8 mouse cellular contexts compared by ENCODE assay signal in the genomic region with DNA sequence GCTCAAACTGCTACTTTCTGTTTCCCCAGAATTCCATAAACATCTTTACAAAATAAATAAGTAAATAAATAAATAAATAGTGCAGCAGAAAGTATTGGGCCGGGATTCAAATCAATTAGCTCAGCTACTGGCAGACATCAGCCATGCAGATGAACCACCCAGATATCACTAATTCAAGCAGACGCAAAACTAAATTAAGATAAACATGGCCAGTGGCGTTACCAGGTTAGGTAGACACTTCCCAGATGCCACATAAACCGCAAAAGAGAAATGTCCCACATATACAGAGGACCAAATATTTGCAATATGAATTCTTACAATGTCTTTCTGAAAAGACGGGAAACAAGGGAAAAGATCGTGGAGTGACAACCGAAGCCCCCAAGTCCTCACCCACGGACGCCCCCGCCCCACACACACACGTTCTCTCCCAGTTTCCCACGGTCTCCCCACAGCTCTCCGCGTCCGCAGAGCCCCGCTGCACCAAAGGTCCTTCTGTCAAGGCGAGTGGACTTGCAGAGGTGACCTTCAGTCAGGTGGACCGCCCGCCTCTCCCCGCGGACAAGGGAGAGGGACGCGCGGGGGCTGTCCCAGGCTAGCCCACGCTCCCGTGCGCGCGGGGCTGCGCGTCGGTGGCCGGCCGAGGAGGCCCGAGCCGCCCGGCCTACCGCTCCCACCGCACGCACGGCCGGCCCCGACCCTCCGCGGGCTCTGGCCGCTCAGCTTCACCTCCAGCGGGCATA. TPM values are rescaled to one million over a fixed set of nuclear protein-coding genes. Genes with fewer than 3 reads are reported as not detected.
DNase-seq lines count a peak whose midpoint lies in the region; ATAC-seq and TF ChIP-seq lines count a peak whose summit lies in the region.

No protein-coding gene starts in this region.

- H3K27ac ChIP-seq in left cerebral cortex, adult 2 months: peak overlapping the region; percentile 87
- H3K27ac ChIP-seq in bone marrow macrophage, adult 2 months (ENCODE audit: insufficient read depth, low read depth, low read length): peak overlapping the region; percentile 71
- H3K27ac ChIP-seq in forebrain, embryonic 10.5 days: peak overlapping the region; percentile 99
- peak overlapping the region; percentile 99 for H3K27ac ChIP-seq in hindbrain, embryonic 12.5 days
- H3K27ac ChIP-seq in limb, embryonic 12.5 days: peak overlapping the region; percentile 98
- peak overlapping the region; percentile 98 for H3K27ac ChIP-seq in midbrain, embryonic 12.5 days (replicated peaks)
- H3K27ac ChIP-seq in thymus, adult 2 months (ENCODE audit: control insufficient read depth, insufficient read depth, low read length): no peak overlapping the region

- ATAC-seq in hindbrain, embryonic 12.5 days (ENCODE audit: low FRiP score): peak; percentile 66
- ATAC-seq in limb, embryonic 12.5 days (ENCODE audit: insufficient number of reproducible peaks, insufficient read depth, low FRiP score, low TSS enrichment, low read depth): peak; percentile 13
- ATAC-seq in midbrain, embryonic 12.5 days (ENCODE audit: low FRiP score, low read depth): peak; percentile 64

- TF ChIP-seq CTCF in left cerebral cortex, adult 2 months (IDR thresholded peaks at IDR 0.05): no peak
- TF ChIP-seq CTCF in bone marrow macrophage, adult 2 months (IDR thresholded peaks at IDR 0.05; ENCODE audit: low read depth, low read length): no peak
- no peak for TF ChIP-seq CTCF in thymus, adult 2 months (IDR thresholded peaks at IDR 0.05; ENCODE audit: borderline replicate concordance, control insufficient read depth, extremely low read depth, insufficient read depth, low read length, poor library complexity)

- peak overlapping the region; percentile 99 for H3K9ac ChIP-seq in hindbrain, embryonic 12.5 days
- H3K9ac ChIP-seq in limb, embryonic 12.5 days (replicated peaks): peak overlapping the region; percentile 98
- H3K9ac ChIP-seq in midbrain, embryonic 12.5 days (replicated peaks): peak overlapping the region; percentile 96

- H3K4me1 ChIP-seq in bone marrow macrophage, adult 2 months (ENCODE audit: control insufficient read depth, insufficient read depth, low read length): peaks cover 21% of the 10 kb centered on the region
- peaks cover 40% of the 10 kb centered on the region for H3K4me1 ChIP-seq in forebrain, embryonic 10.5 days
- H3K4me1 ChIP-seq in hindbrain, embryonic 12.5 days: peaks cover 17% of the 10 kb centered on the region
- H3K4me1 ChIP-seq in limb, embryonic 12.5 days (replicated peaks): peaks cover 34% of the 10 kb centered on the region
- peaks cover 22% of the 10 kb centered on the region for H3K4me1 ChIP-seq in midbrain, embryonic 12.5 days
- peaks cover 5% of the 10 kb centered on the region for H3K4me1 ChIP-seq in thymus, adult 2 months (replicated peaks; ENCODE audit: control insufficient read depth, insufficient read depth, low read length)

- H3K27me3 ChIP-seq in forebrain, embryonic 10.5 days (ENCODE audit: poor library complexity, severe bottlenecking): no peaks in the 10 kb centered on the region
- no peaks in the 10 kb centered on the region for H3K27me3 ChIP-seq in hindbrain, embryonic 12.5 days
- H3K27me3 ChIP-seq in limb, embryonic 12.5 days: no peaks in the 10 kb centered on the region
- no peaks in the 10 kb centered on the region for H3K27me3 ChIP-seq in midbrain, embryonic 12.5 days
- no peaks in the 10 kb centered on the region for H3K27me3 ChIP-seq in thymus, adult 2 months (ENCODE audit: control insufficient read depth, insufficient read depth, low read length)

- peak in 1 of 2 experiments; percentile 36 for DNase-seq in left cerebral cortex, adult 2 months (ENCODE audit: extremely low spot score in 1 of 2, low spot score in 2 of 2)
- DNase-seq in left cerebral cortex, adult 11 months (ENCODE audit: low spot score): no peak
- no peak for DNase-seq in forebrain, embryonic 10.5 days (ENCODE audit: extremely low spot score, low spot score)
- DNase-seq in thymus, adult 2 months: peak; percentile 26

- intact Hi-C loops in left cerebral cortex, adult 2 months (cut with DNase I): loop anchor here (5.0 kb wide), 1 partner anchor 123 kb away; a partner anchor contains a TSS

- H3K4me2 ChIP-seq in hindbrain, embryonic 12.5 days (replicated peaks): peak overlapping the region; percentile 73
- H3K4me2 ChIP-seq in limb, embryonic 12.5 days: peak overlapping the region; percentile 81
- H3K4me2 ChIP-seq in midbrain, embryonic 12.5 days (replicated peaks): peak overlapping the region; percentile 70

- H3K4me3 ChIP-seq in left cerebral cortex, adult 2 months: peak overlapping the region; percentile 86
- peak overlapping the region; percentile 92 for H3K4me3 ChIP-seq in bone marrow macrophage, adult 2 months (ENCODE audit: insufficient read depth, low read length)
- peak overlapping the region; percentile 91 for H3K4me3 ChIP-seq in forebrain, embryonic 10.5 days
- peak overlapping the region; percentile 96 for H3K4me3 ChIP-seq in hindbrain, embryonic 12.5 days
- peak overlapping the region; percentile 97 for H3K4me3 ChIP-seq in limb, embryonic 12.5 days (replicated peaks)
- H3K4me3 ChIP-seq in midbrain, embryonic 12.5 days: peak overlapping the region; percentile 97
- H3K4me3 ChIP-seq in thymus, adult 2 months (ENCODE audit: control insufficient read depth, insufficient read depth, low read length): peak overlapping the region; percentile 93

- no peak for TF ChIP-seq POLR2A in bone marrow macrophage, adult 2 months (IDR thresholded peaks at IDR 0.05; ENCODE audit: borderline replicate concordance, low read depth, low read length)
- TF ChIP-seq POLR2A in thymus, adult 2 months (IDR thresholded peaks at IDR 0.05; ENCODE audit: control insufficient read depth, extremely low read depth, insufficient read depth, low read length, poor library complexity): no peak

- 2% methylated on average over 47 of the region's 47 CpGs for WGBS in forebrain, embryonic 10.5 days
- under 1% methylated on average over 43 of the region's 47 CpGs for WGBS in hindbrain, embryonic 12.5 days
- under 1% methylated on average over 46 of the region's 47 CpGs for WGBS in limb, embryonic 12.5 days
- WGBS in midbrain, embryonic 12.5 days: 1% methylated on average over 46 of the region's 47 CpGs
- WGBS in thymus, adult 2 months: 2% methylated on average over 46 of the region's 47 CpGs

- H3K36me3 ChIP-seq in forebrain, embryonic 10.5 days (replicated peaks): peaks cover 39% of the 10 kb centered on the region
- H3K36me3 ChIP-seq in hindbrain, embryonic 12.5 days: peaks cover 21% of the 10 kb centered on the region
- H3K36me3 ChIP-seq in limb, embryonic 12.5 days: peaks cover 33% of the 10 kb centered on the region
- peaks cover 21% of the 10 kb centered on the region for H3K36me3 ChIP-seq in midbrain, embryonic 12.5 days
- peaks cover 18% of the 10 kb centered on the region for H3K36me3 ChIP-seq in thymus, adult 2 months (ENCODE audit: control insufficient read depth, insufficient read depth, low read length)

- H3K9me3 ChIP-seq in forebrain, embryonic 10.5 days: no peaks in the 10 kb centered on the region
- no peaks in the 10 kb centered on the region for H3K9me3 ChIP-seq in hindbrain, embryonic 12.5 days (replicated peaks)
- no peaks in the 10 kb centered on the region for H3K9me3 ChIP-seq in limb, embryonic 12.5 days
- no peaks in the 10 kb centered on the region for H3K9me3 ChIP-seq in midbrain, embryonic 12.5 days

RNA-seq across cellular contexts. Expression of a gene that starts 1.1 kb away (rescaled TPM):
- 100 to 1,000 TPM in 1 of 2 experiments, 10 to 100 TPM in 1; 92.2 to 107 TPM for total RNA-seq in left cerebral cortex, adult 2 months (2021)
- 61.4 and 64.5 TPM in 2 replicates for polyA plus RNA-seq in bone marrow macrophage, adult 2 months (2012; ENCODE audit: insufficient read depth, insufficient read length, missing spikeins)
- 79.7 and 82.4 TPM in 2 replicates for polyA plus RNA-seq in forebrain, embryonic 10.5 days (2016; fragmentation: Nextera tagmentation; extraction: Ambion mirVana)
- 88.6 and 88.9 TPM in 2 replicates for polyA plus RNA-seq in hindbrain, embryonic 12.5 days (2016; fragmentation: Nextera tagmentation; extraction: Ambion mirVana)
- polyA plus RNA-seq in limb, embryonic 12.5 days (2016; fragmentation: Nextera tagmentation; extraction: Ambion mirVana): 67.6 and 71.5 TPM in 2 replicates
- polyA plus RNA-seq in midbrain, embryonic 12.5 days (2016; fragmentation: Nextera tagmentation; extraction: Ambion mirVana): 99.9 and 105 TPM in 2 replicates
- 27.3 and 42.0 TPM in 2 replicates for polyA plus RNA-seq in thymus, adult 2 months (2012; rRNA removed)

RNA-seq across cellular contexts. Expression of a gene that starts 45.8 kb away (rescaled TPM):
- 10 to 100 TPM; 30.4 to 30.7 TPM for total RNA-seq in left cerebral cortex, adult 2 months (2021)
- 24.1 and 24.8 TPM in 2 replicates for polyA plus RNA-seq in bone marrow macrophage, adult 2 months (2012; ENCODE audit: insufficient read depth, insufficient read length, missing spikeins)
- polyA plus RNA-seq in forebrain, embryonic 10.5 days (2016; fragmentation: Nextera tagmentation; extraction: Ambion mirVana): 14.1 and 14.9 TPM in 2 replicates
- 14.7 and 16.2 TPM in 2 replicates for polyA plus RNA-seq in hindbrain, embryonic 12.5 days (2016; fragmentation: Nextera tagmentation; extraction: Ambion mirVana)
- 11.8 and 12.9 TPM in 2 replicates for polyA plus RNA-seq in limb, embryonic 12.5 days (2016; fragmentation: Nextera tagmentation; extraction: Ambion mirVana)
- 15.8 and 17.5 TPM in 2 replicates for polyA plus RNA-seq in midbrain, embryonic 12.5 days (2016; fragmentation: Nextera tagmentation; extraction: Ambion mirVana)
- 3.8 and 4.9 TPM in 2 replicates for polyA plus RNA-seq in thymus, adult 2 months (2012; rRNA removed)

Comparison
In these comparisons a context has a peak if more than half of its experiments do, and no peak if none do; other contexts are left out.
1. ATAC-seq: peak in every context shown above with its lines; median percentile 66 in hindbrain, embryonic 12.5 days; 64 in midbrain, embryonic 12.5 days; 13 in limb, embryonic 12.5 days.